In the genomic region with DNA sequence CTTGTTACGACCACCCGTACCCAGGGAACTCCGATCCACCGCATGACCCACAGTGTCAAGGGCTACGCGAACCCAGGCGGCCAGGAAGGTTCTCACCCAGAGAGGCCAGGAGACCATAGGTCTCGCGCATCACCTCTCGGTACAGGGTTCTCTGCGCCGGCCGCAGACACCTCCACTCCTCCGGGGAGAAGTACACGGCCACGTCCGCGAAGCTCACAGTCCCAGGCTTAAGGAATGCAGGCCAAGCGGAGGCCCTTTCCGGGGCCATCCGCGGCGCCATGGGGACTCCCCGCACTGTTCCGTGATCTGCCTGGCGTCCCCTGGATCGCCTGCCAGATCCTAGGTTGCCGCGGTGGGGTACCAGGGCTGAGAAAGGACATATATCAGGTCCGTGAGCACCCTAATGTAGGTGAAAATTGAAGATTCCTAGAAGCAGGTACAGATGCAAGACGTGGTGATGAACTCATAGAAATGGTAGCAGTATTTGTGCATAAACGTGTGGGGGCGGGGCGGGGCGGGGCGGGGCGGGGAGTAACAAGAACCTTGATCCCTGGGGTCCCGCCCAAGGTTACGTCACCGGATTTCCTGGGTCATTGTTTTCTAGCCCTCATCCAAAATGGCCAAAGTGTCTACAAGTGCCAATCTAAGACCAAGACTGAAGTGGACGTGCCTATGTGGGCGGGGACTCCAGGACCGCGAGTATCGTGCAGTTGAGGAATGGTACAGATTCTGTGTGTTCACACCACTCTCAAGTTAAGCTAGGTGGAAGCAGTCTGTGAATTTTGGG, we compare ENCODE assay signal across 8 mouse cellular contexts. TPM values are rescaled to one million over a fixed set of nuclear protein-coding genes. Genes with fewer than 3 reads are reported as not detected.
DNase-seq lines count a peak whose midpoint lies in the region; ATAC-seq lines count a peak whose summit lies in the region.

A gene (minus strand): TSS at position 473 of the 787 bp plus-strand sequence.

- peak within 1 kb of the TSS; percentile 89 to 91 for H3K27ac ChIP-seq in heart, embryonic 14.5 days (replicated peaks in 1 of 2; ENCODE audit: control insufficient read depth in 1 of 2, insufficient read depth in 1 of 2, low read depth in 2 of 2, low read length in 2 of 2)
- peak within 1 kb of the TSS; percentile 78 for H3K27ac ChIP-seq in liver, embryonic 13.5 days
- H3K27ac ChIP-seq in stomach, embryonic 16.5 days (ENCODE audit: low read length), result peak within 1 kb of the TSS; percentile 85

- WGBS in heart, embryonic 14.5 days, result under 1% methylated on average over 45 of the region's 45 CpGs
- WGBS in liver, embryonic 13.5 days (ENCODE audit: insufficient replicate concordance), result under 1% methylated on average over 45 of the region's 45 CpGs
- WGBS in stomach, embryonic 16.5 days, result under 1% methylated on average over 45 of the region's 45 CpGs

- peak within 1 kb of the TSS; percentile 81 for H3K9ac ChIP-seq in heart, embryonic 14.5 days (ENCODE audit: low read length)
- peak within 1 kb of the TSS; percentile 83 for H3K9ac ChIP-seq in liver, embryonic 13.5 days
- peak within 1 kb of the TSS; percentile 88 for H3K9ac ChIP-seq in stomach, embryonic 16.5 days (ENCODE audit: low read length)

- peak; percentile 72 for DNase-seq in c-Kit-negative CD71-positive TER-119-positive erythroid progenitor cells, embryonic 14.5 days (ENCODE audit: low read depth, low spot score)
- DNase-seq in fibroblast of lung, adult 2 months (ENCODE audit: low read depth), result peak; percentile 97
- peak; percentile 99 for DNase-seq in kidney, postnatal 14 days
- peak; percentile 95 for DNase-seq in liver, embryonic 13.5 days
- peak; percentile 94 for DNase-seq in neural tube, embryonic 10.5 days (ENCODE audit: extremely low spot score, low spot score)

- peak within 1 kb of the TSS; percentile 72 for H3K4me2 ChIP-seq in heart, embryonic 14.5 days (ENCODE audit: low read length)
- peak within 1 kb of the TSS; percentile 89 for H3K4me2 ChIP-seq in liver, embryonic 13.5 days
- peak within 1 kb of the TSS; percentile 72 for H3K4me2 ChIP-seq in stomach, embryonic 16.5 days (ENCODE audit: low read depth, low read length)

- peak within 1 kb of the TSS; percentile 66 to 77 for H3K4me3 ChIP-seq in heart, embryonic 14.5 days (ENCODE audit: control insufficient read depth in 1 of 2, insufficient read depth in 1 of 2, low read depth in 1 of 2, low read length in 2 of 2)
- H3K4me3 ChIP-seq in liver, embryonic 13.5 days (replicated peaks), result peak within 1 kb of the TSS; percentile 71
- peak within 1 kb of the TSS; percentile 66 for H3K4me3 ChIP-seq in stomach, embryonic 16.5 days (replicated peaks; ENCODE audit: low read length)

- ATAC-seq in CD4-positive, CD25-positive, alpha-beta regulatory T cell, adult 4 months, result peak; percentile 94
- peak; percentile 90 for ATAC-seq in heart, embryonic 14.5 days (ENCODE audit: insufficient number of reproducible peaks, insufficient read depth, low FRiP score, low read depth)
- ATAC-seq in liver, embryonic 13.5 days (ENCODE audit: low read depth), result peak; percentile 87
- peak; percentile 97 for ATAC-seq in stomach, embryonic 16.5 days (ENCODE audit: insufficient read depth, low FRiP score)

- peaks cover 12% of the 10 kb centered on the region; the same call in 1 of the 2 replicates for H3K36me3 ChIP-seq in heart, embryonic 14.5 days (ENCODE audit: control insufficient read depth, insufficient read depth, low read length)
- peaks cover 12% of the 10 kb centered on the region for H3K36me3 ChIP-seq in liver, embryonic 13.5 days
- peaks cover 5% of the 10 kb centered on the region; the same call in 1 of the 2 replicates for H3K36me3 ChIP-seq in stomach, embryonic 16.5 days (ENCODE audit: control insufficient read depth, insufficient read depth, low read length)

- H3K27me3 ChIP-seq in heart, embryonic 14.5 days (ENCODE audit: control insufficient read depth, insufficient read depth, low read length), result no peaks in the 10 kb centered on the region
- H3K27me3 ChIP-seq in liver, embryonic 13.5 days, result peaks cover 11% of the 10 kb centered on the region
- H3K27me3 ChIP-seq in stomach, embryonic 16.5 days (ENCODE audit: control insufficient read depth, insufficient read depth, low read length), result no peaks in the 10 kb centered on the region

- no peaks in the 10 kb centered on the region for H3K9me3 ChIP-seq in heart, embryonic 14.5 days (ENCODE audit: control insufficient read depth, low read length)
- no peaks in the 10 kb centered on the region for H3K9me3 ChIP-seq in liver, embryonic 13.5 days (replicated peaks)
- H3K9me3 ChIP-seq in stomach, embryonic 16.5 days (replicated peaks; ENCODE audit: control insufficient read depth, low read length), result no peaks in the 10 kb centered on the region

- H3K4me1 ChIP-seq in heart, embryonic 14.5 days (ENCODE audit: control insufficient read depth in 2 of 2, insufficient read depth in 2 of 2, low read length in 2 of 2), result peaks cover 10 to 12% of the 10 kb centered on the region in 2 experiments
- H3K4me1 ChIP-seq in liver, embryonic 13.5 days (replicated peaks), result peaks cover 21% of the 10 kb centered on the region
- peaks cover 10% of the 10 kb centered on the region for H3K4me1 ChIP-seq in stomach, embryonic 16.5 days (ENCODE audit: control insufficient read depth, insufficient read depth, low read length)

RNA-seq across cellular contexts. Expression of the gene that starts here (rescaled TPM):
- polyA plus RNA-seq in CD4-positive, CD25-positive, alpha-beta regulatory T cell, adult 4 months (2017; shearing (Covaris generic)), result 1 to 10 TPM; 3.2 to 5.5 TPM
- 3.8 and 4.6 TPM in 2 replicates for polyA plus RNA-seq in heart, embryonic 14.5 days (2014; fragmentation: Nextera tagmentation; extraction: Ambion mirVana)
- 1.3 and 1.4 TPM in 2 replicates for polyA plus RNA-seq in liver, embryonic 13.5 days (2015; fragmentation: Nextera tagmentation; extraction: Ambion mirVana)
- 6.1 and 9.3 TPM in 2 replicates for polyA plus RNA-seq in stomach, embryonic 16.5 days (2015; fragmentation: Nextera tagmentation; extraction: Ambion mirVana)

Comparison
In these comparisons a context has a peak if more than half of its experiments do, and no peak if none do; other contexts are left out.
1. Peak in every context shown above with its lines: DNase-seq, ATAC-seq, H3K4me3 ChIP-seq and H3K27ac ChIP-seq.